Mouse (Mus musculus): Measurements from ENCODE around the gene Gpatch8.

GRCm38 (mm10) chr11:102604010-102604584 is 47.9 kb upstream of the Gpatch8 start, which contains the start of gene Fzd2:
- TF ChIP-seq POLR2A (IDR thresholded peaks at IDR 0.05; ENCODE audit: control insufficient read depth, low read depth, low read length) (no peak; the same call in 1 of the 2 replicates), CTCF (IDR thresholded peaks at IDR 0.05; ENCODE audit: control insufficient read depth, insufficient read depth, insufficient replicate concordance, low read depth, low read length) (no peak)

All from testis, adult 2 months (tissue).